Mouse (Mus musculus) erythroblast, embryonic 14.5 days (primary cell): Measurements from ENCODE around the gene Grn. TPM values are rescaled to one million over a fixed set of nuclear protein-coding genes. Genes with fewer than 3 reads are reported as not detected.

Experiments
- H3K27me3 ChIP-seq: 2 replicates; pipeline ENCODE4 v1.6.1; 2012; ENCODE audit warnings: inconsistent platforms; ENCODE audit not compliant: control insufficient read depth
- H3K36me3 ChIP-seq: 2 replicates; pipeline ENCODE4 v1.6.1; 2012; ENCODE audit warnings: mild to moderate bottlenecking, inconsistent platforms; ENCODE audit not compliant: control insufficient read depth
- H3K4me1 ChIP-seq: 2 replicates; pipeline ENCODE4 v1.6.1; 2012; ENCODE audit warnings: inconsistent platforms; ENCODE audit not compliant: control insufficient read depth
- H3K4me3 ChIP-seq: replicated peaks from 2 replicates; pipeline ENCODE3; 2012; ENCODE audit warnings: moderate library complexity, mild to moderate bottlenecking, inconsistent platforms
- H3K9me3 ChIP-seq: 2 replicates; pipeline ENCODE4 v1.6.1; 2012; ENCODE audit warnings: low read length, inconsistent platforms, mixed read lengths; ENCODE audit not compliant: control insufficient read depth
- GATA1 ChIP-seq: IDR thresholded peaks from 2 replicates; pipeline ENCODE4 v1.6.1; 2012; ENCODE audit warnings: low read length, inconsistent platforms, mixed read lengths
- TAL1 ChIP-seq: IDR thresholded peaks from 3 replicates; pipeline ENCODE4 v1.6.1; 2012; ENCODE audit warnings: low read length, inconsistent platforms, mixed read lengths
- polyA plus RNA-seq: library from polyadenylated mRNA; stranded (reverse); fragments of >175 nt; gene quantifications from 2 replicates; pipeline ENCODE4 v1.2.3, GENCODE M21; 2012

The Grn gene
- polyA plus RNA-seq, 1 experiment = 1.8 TPM

- H3K27me3 ChIP-seq = peaks cover 82% of the 10 kb centered on the region
- no peak overlapping the region for H3K4me3 ChIP-seq
- H3K9me3 ChIP-seq = peaks cover 8% of the 10 kb centered on the region
- TF ChIP-seq TAL1 (no peak), GATA1 (no peak)
- H3K36me3 ChIP-seq = no peaks in the 10 kb centered on the region
- H3K4me1 ChIP-seq = peaks cover 13% of the 10 kb centered on the region
Observed at GRCm38 (mm10) chr11:102444321-102444720, 14.2 kb downstream of the Grn start.

- Histone ChIP-seq H3K36me3 (no peaks in the 10 kb centered on the region), H3K4me3 (no peak overlapping the region), H3K27me3 (peaks cover 82% of the 10 kb centered on the region), H3K9me3 (peaks cover 8% of the 10 kb centered on the region), H3K4me1 (peaks cover 13% of the 10 kb centered on the region)
- TF ChIP-seq GATA1 (no peak), TAL1 (no peak)
Observed at GRCm38 (mm10) chr11:102444781-102445180, 14.7 kb downstream of the Grn start.

- Histone ChIP-seq H3K27me3 (peaks cover 82% of the 10 kb centered on the region), H3K4me1 (peaks cover 13% of the 10 kb centered on the region), H3K9me3 (peaks cover 8% of the 10 kb centered on the region), H3K36me3 (no peaks in the 10 kb centered on the region), H3K4me3 (no peak overlapping the region)
- no peak for TF ChIP-seq TAL1
- no peak for TF ChIP-seq GATA1
Observed at GRCm38 (mm10) chr11:102445264-102445890, 15.3 kb downstream of the Grn start.

GRCm38 (mm10) chr11:102445891-102446361 lies 15.8 kb downstream of the Grn start:
- Histone ChIP-seq H3K4me1 (peaks cover 13% of the 10 kb centered on the region), H3K9me3 (peaks cover 8% of the 10 kb centered on the region), H3K27me3 (peaks cover 85% of the 10 kb centered on the region), H3K36me3 (no peaks in the 10 kb centered on the region), H3K4me3 (no peak overlapping the region)
- TF ChIP-seq GATA1 (no peak), TAL1 (no peak)

- Histone ChIP-seq H3K4me1 (peaks cover 13% of the 10 kb centered on the region), H3K9me3 (peaks cover 8% of the 10 kb centered on the region), H3K27me3 (peaks cover 88% of the 10 kb centered on the region), H3K4me3 (peak overlapping the region; percentile 48), H3K36me3 (no peaks in the 10 kb centered on the region)
- TF ChIP-seq TAL1 = no peak
- no peak for TF ChIP-seq GATA1
Observed at GRCm38 (mm10) chr11:102446581-102447461, 16.7 kb downstream of the Grn start.

GRCm38 (mm10) chr11:102447497-102447896 lies 17.4 kb downstream of the Grn start, which contains the start of gene Fam171a2:
Gene Fam171a2 (minus strand): TSS chr11:102447682.
- Histone ChIP-seq H3K4me1 (peaks cover 13% of the 10 kb centered on the region), H3K4me3 (peak within 1 kb of the TSS; percentile 48), H3K9me3 (peaks cover 8% of the 10 kb centered on the region), H3K27me3 (peaks cover 93% of the 10 kb centered on the region), H3K36me3 (no peaks in the 10 kb centered on the region)
- TF ChIP-seq GATA1 = no peak
- no peak for TF ChIP-seq TAL1

- no peak for TF ChIP-seq TAL1
- TF ChIP-seq GATA1 = no peak
- Histone ChIP-seq H3K4me3 (no peak overlapping the region), H3K9me3 (peaks cover 8% of the 10 kb centered on the region), H3K36me3 (no peaks in the 10 kb centered on the region), H3K4me1 (peaks cover 13% of the 10 kb centered on the region), H3K27me3 (peaks cover 97% of the 10 kb centered on the region)
Observed at GRCm38 (mm10) chr11:102448327-102448726, 18.2 kb downstream of the Grn start.

- peaks cover 8% of the 10 kb centered on the region for H3K9me3 ChIP-seq
- TF ChIP-seq GATA1 (no peak), TAL1 (no peak)
- peaks cover 13% of the 10 kb centered on the region for H3K4me1 ChIP-seq
- no peak overlapping the region for H3K4me3 ChIP-seq
- H3K27me3 ChIP-seq = peaks cover 96% of the 10 kb centered on the region
- H3K36me3 ChIP-seq = no peaks in the 10 kb centered on the region
Observed at GRCm38 (mm10) chr11:102449043-102450008, 19.2 kb downstream of the Grn start.
